Mouse (Mus musculus): ENCODE results near the gene Ccdc150.

- no peak for TF ChIP-seq CTCF (IDR thresholded peaks at IDR 0.05; ENCODE audit: low read depth)
- TF ChIP-seq EP300 (IDR thresholded peaks at IDR 0.05; ENCODE audit: low read depth): no peak
Measured at GRCm38 (mm10) chr1:54402736-54403135, 152.3 kb downstream of the Ccdc150 start.

Data from liver, embryonic 14.5 days (tissue).